Mouse (Mus musculus): ENCODE measurements around the gene Fxyd2. TPM values are rescaled to one million over a fixed set of nuclear protein-coding genes. Genes with fewer than 3 reads are reported as not detected.

Fxyd2 gene
- total RNA-seq, 1 experiment from 2014 or later, result 1.4 TPM

DNA sequence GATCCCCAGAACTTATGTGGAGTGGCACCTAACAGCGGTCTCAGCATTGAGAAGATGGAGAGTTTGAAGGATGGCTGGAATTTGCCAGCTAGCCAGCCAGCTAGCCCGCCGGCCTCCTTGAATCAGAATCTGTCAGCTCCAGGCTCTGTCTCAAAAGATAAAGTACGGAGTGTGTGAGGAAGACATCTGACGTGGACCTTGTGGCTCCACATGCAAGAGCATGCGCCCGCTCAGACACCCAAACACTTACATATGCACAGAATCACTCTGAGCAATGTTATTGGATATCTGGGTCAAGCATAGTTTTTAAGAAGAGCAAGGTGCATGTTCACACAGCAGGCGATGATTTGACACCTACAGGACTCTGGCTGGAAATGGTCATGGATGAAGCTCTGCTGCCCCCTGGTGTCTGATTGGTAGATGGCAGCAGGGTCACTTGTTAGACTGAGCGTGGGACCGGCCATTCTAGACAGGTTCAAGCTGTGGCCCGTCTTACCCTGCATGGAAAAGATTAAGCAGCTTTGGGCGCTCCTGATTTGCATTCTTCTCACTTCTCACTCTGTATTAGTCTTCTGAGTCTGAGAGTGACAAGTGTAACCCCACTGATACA is 11.0 kb upstream of the Fxyd2 start:
- peak; percentile 90 for ATAC-seq (replicated peaks; ENCODE audit: low read depth, poor library complexity, severe bottlenecking)

DNA sequence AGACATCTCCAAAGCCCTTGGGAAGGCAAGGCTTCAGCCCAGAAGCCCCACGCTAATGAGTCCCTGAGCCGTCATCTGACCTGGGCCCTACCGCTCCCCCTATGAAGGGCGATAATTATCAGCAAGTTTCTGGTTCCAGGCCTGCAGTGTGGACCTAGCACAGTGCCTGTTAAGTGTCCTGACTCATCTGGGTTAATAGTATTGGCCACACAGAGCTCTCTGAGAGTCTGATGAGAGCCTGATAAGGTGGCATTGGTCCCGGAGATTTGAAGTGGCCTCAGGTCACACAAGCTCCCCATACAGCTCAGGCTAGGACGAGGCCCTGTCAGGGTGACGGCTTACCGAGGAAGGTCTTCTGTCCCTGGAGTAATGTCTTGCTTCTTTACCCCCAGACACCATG is 9.9 kb upstream of the Fxyd2 start:
- no peak for ATAC-seq (replicated peaks; ENCODE audit: low read depth, poor library complexity, severe bottlenecking)

GRCm38 (mm10) chr9:45391299-45391698 is 8.2 kb upstream of the Fxyd2 start:
- no peak for ATAC-seq (replicated peaks; ENCODE audit: low read depth, poor library complexity, severe bottlenecking)

DNA sequence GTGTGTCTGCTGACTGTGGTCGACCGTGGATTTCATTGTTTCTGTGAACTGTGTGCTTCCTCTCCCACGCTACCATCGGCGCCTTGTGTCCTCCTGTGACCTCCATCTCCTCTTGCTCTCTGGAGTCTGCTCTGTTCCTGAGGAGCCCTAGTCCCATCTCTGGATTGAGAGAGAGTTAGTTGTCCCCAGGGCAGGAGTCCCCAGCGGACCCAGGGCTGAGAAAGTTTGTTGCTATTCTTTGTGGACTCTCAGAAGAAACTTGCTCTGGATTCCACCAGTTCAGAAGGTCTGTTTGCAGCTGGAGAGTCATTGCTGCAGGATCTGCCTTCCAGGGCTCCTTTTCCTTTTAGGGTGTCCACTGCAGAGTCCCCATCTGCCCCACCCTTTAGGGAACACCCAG is 4.3 kb upstream of the Fxyd2 start:
- no peak for ATAC-seq (replicated peaks; ENCODE audit: low read depth, poor library complexity, severe bottlenecking)

GRCm38 (mm10) chr9:45395796-45396195 is 3.7 kb upstream of the Fxyd2 start:
- ATAC-seq (replicated peaks; ENCODE audit: low read depth, poor library complexity, severe bottlenecking), result no peak

GRCm38 (mm10) chr9:45398336-45398735 is 1.1 kb upstream of the Fxyd2 start:
- no peak for ATAC-seq (replicated peaks; ENCODE audit: low read depth, poor library complexity, severe bottlenecking)

- no peak for ATAC-seq (replicated peaks; ENCODE audit: low read depth, poor library complexity, severe bottlenecking)
Measured at GRCm38 (mm10) chr9:45401851-45402250, 2.4 kb downstream of the Fxyd2 start.

DNA sequence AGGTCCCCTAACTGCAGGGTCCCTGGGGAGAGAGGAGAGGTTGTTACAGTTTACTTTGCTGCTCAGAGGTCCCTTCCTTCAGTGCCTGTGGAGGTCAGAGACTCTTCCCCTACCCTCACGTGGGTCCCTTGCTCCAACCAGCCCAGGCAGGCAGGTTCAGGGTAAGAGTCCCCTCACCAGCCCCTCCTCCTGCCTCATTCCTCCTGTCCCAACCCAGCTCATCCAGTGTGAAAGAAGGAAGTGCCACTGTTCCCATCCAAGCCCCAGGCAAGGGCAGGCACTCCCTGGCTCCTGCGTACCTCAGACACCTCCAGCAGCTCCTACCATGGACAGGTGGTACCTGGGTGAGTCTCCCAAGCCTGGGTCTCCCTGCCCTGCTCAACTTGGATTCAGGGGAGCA is 3.5 kb downstream of the Fxyd2 start:
- ATAC-seq (replicated peaks; ENCODE audit: low read depth, poor library complexity, severe bottlenecking), result no peak

DNA sequence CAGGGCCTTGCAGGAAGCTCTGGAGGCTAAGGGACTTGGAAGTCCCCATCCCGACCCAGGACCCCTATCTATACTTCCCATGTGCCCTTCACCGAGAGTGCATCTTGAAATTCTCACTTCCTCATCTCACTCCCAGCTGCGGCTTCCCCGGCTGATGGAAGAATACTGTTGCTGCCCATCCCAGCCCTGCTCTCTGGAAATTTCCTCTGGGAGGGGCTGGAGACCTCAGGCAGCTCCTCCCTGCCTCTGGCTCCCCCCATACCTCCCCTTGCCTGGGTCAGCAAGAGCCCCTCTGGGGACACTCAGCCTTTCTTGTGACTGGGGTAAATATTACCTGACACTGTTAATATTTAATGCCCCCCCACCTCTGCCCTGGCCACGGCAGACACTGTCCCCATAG is 6.2 kb downstream of the Fxyd2 start:
- peak; percentile 30 for ATAC-seq (replicated peaks; ENCODE audit: low read depth, poor library complexity, severe bottlenecking)

DNA sequence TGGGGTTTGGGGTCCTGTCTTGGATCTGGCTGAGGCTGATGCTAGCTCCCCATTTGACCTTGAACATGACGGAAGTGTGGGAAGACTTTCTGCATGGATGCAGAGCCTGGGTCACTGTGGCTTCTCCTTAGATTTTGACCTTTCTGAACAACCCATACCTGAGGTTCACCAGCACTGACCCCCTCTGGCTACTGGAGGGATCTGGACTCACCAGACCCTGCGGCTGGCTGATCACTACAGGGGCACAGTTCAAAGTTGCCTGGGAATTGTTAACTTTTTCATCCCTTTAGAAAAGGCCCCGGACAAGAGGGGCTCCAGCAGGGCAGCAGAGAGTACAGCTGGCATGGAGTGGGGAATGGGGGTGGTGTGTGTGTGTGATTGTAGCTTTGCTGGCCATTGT is 7.3 kb downstream of the Fxyd2 start:
- no peak for ATAC-seq (replicated peaks; ENCODE audit: low read depth, poor library complexity, severe bottlenecking)

DNA sequence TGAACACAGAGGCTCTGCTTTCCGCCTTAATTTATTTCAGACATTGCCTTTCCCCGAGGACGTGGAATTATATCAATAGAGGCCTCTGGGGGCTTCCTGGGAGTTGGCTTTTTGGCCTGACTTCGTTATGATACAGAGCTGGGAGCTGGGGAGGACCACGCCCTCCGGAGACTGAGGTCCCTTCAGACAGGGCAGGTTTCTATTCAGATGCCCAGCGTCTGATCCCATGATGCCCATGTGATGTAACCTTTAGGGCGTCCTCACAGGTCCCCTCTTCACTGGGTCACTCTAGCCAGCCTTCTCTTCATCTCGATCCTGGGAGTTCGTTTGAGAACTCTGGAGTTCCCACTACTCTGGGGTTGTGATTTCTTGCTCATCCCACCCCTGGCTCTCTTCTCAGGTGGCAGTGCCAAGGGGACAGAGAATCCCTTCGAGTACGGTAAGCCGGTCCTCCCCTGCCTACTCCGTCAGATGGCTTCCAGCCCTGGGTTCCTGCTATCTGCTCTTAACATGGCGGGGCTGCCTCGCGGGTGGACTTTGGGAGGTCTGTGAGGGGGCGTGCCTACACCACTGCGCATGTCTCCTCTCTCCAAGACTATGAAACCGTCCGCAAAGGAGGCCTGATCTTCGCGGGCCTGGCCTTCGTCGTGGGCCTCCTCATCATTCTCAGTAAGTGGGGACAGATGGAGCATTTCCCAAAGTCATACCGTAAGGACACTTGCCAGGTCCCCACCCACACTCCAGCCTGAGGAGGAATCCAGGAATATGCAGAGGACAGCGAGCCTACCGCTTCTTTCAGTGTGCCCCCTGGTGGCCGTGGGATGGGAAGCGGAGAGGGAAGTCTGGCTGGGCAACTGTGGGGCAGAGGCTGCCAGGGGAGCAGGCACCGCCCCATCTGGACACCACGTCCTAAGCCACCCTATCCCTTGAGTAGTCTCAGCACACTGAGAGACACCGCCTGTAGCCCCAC is 8.5 kb downstream of the Fxyd2 start:
- peak; percentile 70 for ATAC-seq (replicated peaks; ENCODE audit: low read depth, poor library complexity, severe bottlenecking)

GRCm38 (mm10) chr9:45410193-45410592 is 10.7 kb downstream of the Fxyd2 start:
- no peak for ATAC-seq (replicated peaks; ENCODE audit: low read depth, poor library complexity, severe bottlenecking)

GRCm38 (mm10) chr9:45410614-45411013 is 11.1 kb downstream of the Fxyd2 start:
- ATAC-seq (replicated peaks; ENCODE audit: low read depth, poor library complexity, severe bottlenecking), result no peak

- ATAC-seq (replicated peaks; ENCODE audit: low read depth, poor library complexity, severe bottlenecking), result no peak
Measured at GRCm38 (mm10) chr9:45411111-45411510, 11.6 kb downstream of the Fxyd2 start.

DNA sequence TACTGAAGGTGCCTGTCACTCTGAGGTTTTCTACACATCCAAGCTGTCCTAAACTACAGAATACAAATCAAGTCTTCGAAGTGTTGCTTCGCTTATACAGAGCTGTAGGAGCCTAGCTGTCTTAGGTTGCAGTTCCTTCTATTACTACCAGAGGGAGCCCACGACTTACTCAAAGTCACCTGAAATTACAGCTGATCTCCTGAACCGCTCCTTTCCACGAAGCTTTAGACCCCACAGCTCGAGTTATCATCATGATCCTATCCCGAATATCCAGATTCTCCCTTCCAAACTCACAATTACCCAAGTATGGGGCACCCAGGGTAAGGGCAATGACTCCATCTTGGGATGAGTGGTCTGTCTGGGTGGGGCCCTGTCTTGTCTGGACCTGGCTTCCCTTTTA is 12.3 kb downstream of the Fxyd2 start:
- peak; percentile 53 for ATAC-seq (replicated peaks; ENCODE audit: low read depth, poor library complexity, severe bottlenecking)

DNA sequence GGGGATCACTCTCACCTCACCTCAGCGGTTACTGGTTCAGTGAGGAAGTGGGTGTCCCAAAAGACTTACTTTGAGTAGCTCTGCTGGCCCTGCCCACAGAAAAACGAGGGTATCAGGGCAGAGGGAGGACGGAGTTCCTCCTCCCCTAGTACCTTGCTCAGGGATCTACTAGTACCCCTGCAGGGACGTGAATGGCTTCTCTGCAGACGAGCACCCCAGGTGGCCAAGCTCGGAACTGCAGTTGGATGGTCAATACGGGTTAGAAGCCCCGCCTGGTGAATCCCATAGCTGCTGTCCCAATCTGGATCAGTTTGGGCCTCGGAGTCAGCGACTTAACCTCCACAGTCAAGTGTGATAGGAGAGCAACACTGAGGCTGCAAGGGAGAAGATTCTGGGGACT is 12.8 kb downstream of the Fxyd2 start:
- ATAC-seq (replicated peaks; ENCODE audit: low read depth, poor library complexity, severe bottlenecking), result peak; percentile 73

DNA sequence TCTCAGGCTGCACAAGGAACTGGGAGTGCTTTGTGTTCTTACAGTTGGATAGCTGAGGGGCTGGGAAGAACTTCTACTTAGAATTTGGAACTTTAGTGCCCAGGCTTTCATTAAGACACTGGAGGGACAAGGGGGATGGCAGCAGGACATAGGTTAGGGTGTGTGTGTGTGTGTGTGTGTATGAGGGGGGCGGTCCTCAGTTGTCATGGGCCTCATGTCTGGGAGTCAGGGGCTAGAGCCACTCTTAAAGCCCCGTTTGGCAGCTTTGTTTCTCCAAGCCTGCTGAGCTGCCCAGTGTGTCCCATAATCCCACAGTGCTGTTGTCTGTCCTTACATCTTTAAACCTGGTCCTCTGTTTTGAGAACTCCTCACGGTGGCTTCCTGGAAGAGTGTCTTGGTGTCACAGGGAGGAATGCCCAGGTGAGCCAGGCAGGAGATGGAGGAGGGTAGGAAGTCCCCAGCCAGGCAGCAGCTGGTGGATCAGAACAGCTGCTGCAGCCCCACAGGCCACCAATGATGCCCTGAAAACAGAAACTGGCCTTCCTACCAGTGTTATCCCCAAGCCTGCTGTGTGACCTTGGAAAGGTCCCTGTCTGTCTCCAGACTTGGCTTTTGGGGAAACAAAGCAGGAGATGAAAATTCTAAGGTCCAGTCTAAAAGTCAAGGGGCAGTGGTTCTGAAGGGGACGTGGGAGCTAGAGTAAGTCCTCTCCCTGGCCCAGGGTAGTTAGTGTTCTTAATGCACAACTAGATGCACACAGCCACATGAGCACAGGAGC is 13.4 kb downstream of the Fxyd2 start:
- ATAC-seq (replicated peaks; ENCODE audit: low read depth, poor library complexity, severe bottlenecking), result no peak

- no peak for ATAC-seq (replicated peaks; ENCODE audit: low read depth, poor library complexity, severe bottlenecking)
Measured at GRCm38 (mm10) chr9:45413478-45414140, 14.1 kb downstream of the Fxyd2 start.

DNA sequence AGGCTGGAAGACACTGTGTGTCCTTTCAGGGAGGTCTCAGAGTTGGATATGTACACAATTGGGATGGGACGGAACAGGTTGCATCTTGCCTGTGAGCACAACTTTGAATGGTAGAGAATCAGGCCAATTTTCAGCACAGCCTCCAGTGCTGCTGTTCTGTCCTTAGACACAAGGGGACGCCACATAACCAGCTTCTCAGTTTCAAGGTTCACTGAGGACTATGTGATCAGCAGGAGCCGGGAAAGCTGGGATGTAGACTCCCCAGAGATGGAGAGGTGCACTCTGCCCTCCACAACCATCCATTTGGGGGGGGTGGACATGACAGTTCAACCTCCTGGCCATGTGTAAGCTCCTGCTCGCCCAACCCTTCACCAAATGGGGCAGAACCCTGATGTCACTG is 16.4 kb downstream of the Fxyd2 start:
- ATAC-seq (replicated peaks; ENCODE audit: low read depth, poor library complexity, severe bottlenecking), result no peak

DNA sequence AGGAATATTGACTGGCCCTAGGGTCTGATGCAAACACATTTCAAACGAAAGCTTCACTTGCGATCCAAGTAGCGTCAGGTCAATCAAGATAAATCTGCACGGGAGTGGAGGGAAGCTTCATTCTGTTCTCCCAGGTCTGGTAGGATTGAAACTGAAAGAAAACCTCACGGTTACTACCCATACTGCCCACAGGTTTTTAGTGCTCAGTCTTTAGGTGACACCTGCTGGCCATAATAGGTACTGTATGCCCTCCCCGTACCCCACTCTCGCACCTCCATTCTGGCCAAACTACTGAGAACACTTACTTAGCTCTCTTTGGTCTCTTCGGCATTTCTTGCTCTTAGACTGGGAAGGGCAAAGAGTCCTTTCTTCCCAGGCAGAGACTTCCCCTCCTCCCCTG is 17.8 kb downstream of the Fxyd2 start:
- peak; percentile 87 for ATAC-seq (replicated peaks; ENCODE audit: low read depth, poor library complexity, severe bottlenecking)

Data from common myeloid progenitor, adult 5-6 weeks (primary cell).